Mouse (Mus musculus): ENCODE measurements around the gene Ssxb10.

GRCm38 (mm10) chrX:8327124-8327523, at the start of gene Ssxb10:
- TF ChIP-seq CTCF (IDR thresholded peaks at IDR 0.05; ENCODE audit: insufficient read depth, low read length): no peak
- no peak for TF ChIP-seq POLR2A (IDR thresholded peaks at IDR 0.05; ENCODE audit: borderline replicate concordance, extremely low read depth, low read depth, low read length)
